Mouse (Mus musculus): Measurements from ENCODE around the gene Atg10. TPM values are rescaled to one million over a fixed set of nuclear protein-coding genes. Genes with fewer than 3 reads are reported as not detected.

Gene Atg10
- total RNA-seq, 2 experiments from 2014 or later: 23.4 to 26.2 TPM

GRCm38 (mm10) chr13:91136337-91136736, 87.4 kb downstream of the Atg10 start:
- DNase-seq: no peak
- intact Hi-C loops (cut with DNase I): no loop called here

- no peak for DNase-seq
- intact Hi-C loops (cut with DNase I): no loop called here
Measured at GRCm38 (mm10) chr13:91133334-91133890, 90.4 kb downstream of the Atg10 start.

- no peak for DNase-seq
- intact Hi-C loops (cut with DNase I): no loop called here
Measured at GRCm38 (mm10) chr13:91129071-91129470, 94.7 kb downstream of the Atg10 start.

GRCm38 (mm10) chr13:91128581-91128980, 95.2 kb downstream of the Atg10 start:
- intact Hi-C loops (cut with DNase I): no loop called here
- DNase-seq: no peak

- DNase-seq: no peak
- intact Hi-C loops (cut with DNase I): no loop called here
Measured at GRCm38 (mm10) chr13:91118156-91118555, 105.6 kb downstream of the Atg10 start.

GRCm38 (mm10) chr13:91114880-91115279, 108.9 kb downstream of the Atg10 start:
- intact Hi-C loops (cut with DNase I): no loop called here
- DNase-seq: no peak

- intact Hi-C loops (cut with DNase I): no loop called here
- DNase-seq: no peak
Measured at GRCm38 (mm10) chr13:91107308-91107946, 116.3 kb downstream of the Atg10 start.

- intact Hi-C loops (cut with DNase I): no loop called here
- no peak for DNase-seq
Measured at GRCm38 (mm10) chr13:91102238-91102637, 121.5 kb downstream of the Atg10 start.

GRCm38 (mm10) chr13:91100417-91100816, 123.4 kb downstream of the Atg10 start:
- intact Hi-C loops (cut with DNase I): no loop called here
- no peak for DNase-seq

GRCm38 (mm10) chr13:91094851-91095250, 128.9 kb downstream of the Atg10 start:
- intact Hi-C loops (cut with DNase I): loop anchor here (5.0 to 10.0 kb wide), 2 partner anchors 128 to 270 kb away; no protein-coding TSS in a partner anchor
- DNase-seq: no peak

GRCm38 (mm10) chr13:91094196-91094595, 129.6 kb downstream of the Atg10 start:
- intact Hi-C loops (cut with DNase I): loop anchor here (5.0 to 10.0 kb wide), 2 partner anchors 127 to 271 kb away; no protein-coding TSS in a partner anchor
- DNase-seq: no peak

- intact Hi-C loops (cut with DNase I): loop anchor here (5.0 to 10.0 kb wide), 2 partner anchors 126 to 271 kb away; no protein-coding TSS in a partner anchor
- no peak for DNase-seq
Measured at GRCm38 (mm10) chr13:91093610-91094009, 130.2 kb downstream of the Atg10 start.

GRCm38 (mm10) chr13:91093162-91093561, 130.6 kb downstream of the Atg10 start:
- intact Hi-C loops (cut with DNase I): loop anchor here (5.0 to 10.0 kb wide), 2 partner anchors 126 to 272 kb away; no protein-coding TSS in a partner anchor
- DNase-seq: peak; percentile 41 to 42

GRCm38 (mm10) chr13:91091731-91092190, 132.0 kb downstream of the Atg10 start:
- intact Hi-C loops (cut with DNase I): loop anchor here (5.0 to 10.0 kb wide), 2 partner anchors 124 to 273 kb away; no protein-coding TSS in a partner anchor
- DNase-seq: no peak

GRCm38 (mm10) chr13:91090861-91091730, 132.7 kb downstream of the Atg10 start:
- intact Hi-C loops (cut with DNase I): loop anchor here (5.0 to 10.0 kb wide), 2 partner anchors 124 to 274 kb away; no protein-coding TSS in a partner anchor
- no peak for DNase-seq

GRCm38 (mm10) chr13:91086361-91086900, 137.3 kb downstream of the Atg10 start:
- DNase-seq: no peak
- intact Hi-C loops (cut with DNase I): no loop called here

- intact Hi-C loops (cut with DNase I): no loop called here
- DNase-seq: no peak
Measured at GRCm38 (mm10) chr13:91072351-91072750, 151.4 kb downstream of the Atg10 start.

GRCm38 (mm10) chr13:91060871-91061270, 162.9 kb downstream of the Atg10 start:
- DNase-seq: no peak
- intact Hi-C loops (cut with DNase I): no loop called here

- no peak for DNase-seq
- intact Hi-C loops (cut with DNase I): no loop called here
Measured at GRCm38 (mm10) chr13:91048171-91048570, 175.6 kb downstream of the Atg10 start.

- intact Hi-C loops (cut with DNase I): no loop called here
- no peak for DNase-seq
Measured at GRCm38 (mm10) chr13:91046851-91047250, 176.9 kb downstream of the Atg10 start.

- intact Hi-C loops (cut with DNase I): no loop called here
- DNase-seq: no peak
Measured at GRCm38 (mm10) chr13:91041236-91041635, 182.5 kb downstream of the Atg10 start.
